Mouse (Mus musculus): ENCODE measurements at regions not wholly inside any gene's neighbourhood (a gene's known extent, or its start where the extent isn't known, plus 50 kb on each side); places are given as distances from the start of the nearest gene placed in this dataset.
A peak's percentile ranks its signal among the peaks of the same experiment; 100 is the strongest.

- Histone ChIP-seq H3K27me3 (replicated peaks) (no peaks in the 10 kb centered on the region), H3K9ac (no peak overlapping the region), H3K9me3 (replicated peaks) (no peaks in the 10 kb centered on the region), H3K4me1 (replicated peaks) (no peaks in the 10 kb centered on the region), H3K36me3 (no peaks in the 10 kb centered on the region), H3K4me3 (no peak overlapping the region), H3K4me2 (no peak overlapping the region), H3K27ac (ENCODE audit: poor library complexity, severe bottlenecking) (no peak overlapping the region)
- ATAC-seq (ENCODE audit: insufficient number of reproducible peaks, low FRiP score) = no peak
- 71% methylated on average over 9 of the region's 9 CpGs for WGBS
Measured at GRCm38 (mm10) chr3:120636669-120637305, 534.7 kb downstream of the Rwdd3 start.

GRCm38 (mm10) chr3:120618358-120618757 is 553.1 kb downstream of the Rwdd3 start:
- no peak overlapping the region for H3K4me3 ChIP-seq
- no peak overlapping the region for H3K9ac ChIP-seq
- no peaks in the 10 kb centered on the region for H3K36me3 ChIP-seq
- H3K4me2 ChIP-seq = no peak overlapping the region
- H3K27me3 ChIP-seq (replicated peaks) = no peaks in the 10 kb centered on the region
- no peaks in the 10 kb centered on the region for H3K9me3 ChIP-seq (replicated peaks)
- H3K4me1 ChIP-seq (replicated peaks) = no peaks in the 10 kb centered on the region
- no peak overlapping the region for H3K27ac ChIP-seq (ENCODE audit: poor library complexity, severe bottlenecking)
- no peak for ATAC-seq (ENCODE audit: insufficient number of reproducible peaks, low FRiP score)
- WGBS = 79% methylated on average over 6 of the region's 6 CpGs

GRCm38 (mm10) chr3:120594226-120594625 is 577.3 kb downstream of the Rwdd3 start:
- Histone ChIP-seq H3K4me2 (no peak overlapping the region), H3K27ac (ENCODE audit: poor library complexity, severe bottlenecking) (no peak overlapping the region), H3K4me3 (no peak overlapping the region), H3K9ac (no peak overlapping the region), H3K4me1 (replicated peaks) (no peaks in the 10 kb centered on the region), H3K27me3 (replicated peaks) (no peaks in the 10 kb centered on the region), H3K9me3 (replicated peaks) (no peaks in the 10 kb centered on the region), H3K36me3 (no peaks in the 10 kb centered on the region)
- ATAC-seq (ENCODE audit: insufficient number of reproducible peaks, low FRiP score) = no peak
- 81% methylated on average over 1 of the region's 1 CpGs for WGBS

- Histone ChIP-seq H3K9ac (no peak overlapping the region), H3K27ac (ENCODE audit: poor library complexity, severe bottlenecking) (no peak overlapping the region), H3K9me3 (replicated peaks) (no peaks in the 10 kb centered on the region), H3K4me1 (replicated peaks) (no peaks in the 10 kb centered on the region), H3K27me3 (replicated peaks) (no peaks in the 10 kb centered on the region), H3K36me3 (no peaks in the 10 kb centered on the region), H3K4me3 (no peak overlapping the region), H3K4me2 (no peak overlapping the region)
- no peak for ATAC-seq (ENCODE audit: insufficient number of reproducible peaks, low FRiP score)
- WGBS = 62% methylated on average over 2 of the region's 2 CpGs
Measured at GRCm38 (mm10) chr3:120591183-120591582, 580.3 kb downstream of the Rwdd3 start.

GRCm38 (mm10) chr3:120570806-120571425 is 600.6 kb downstream of the Rwdd3 start:
- Histone ChIP-seq H3K4me3 (no peak overlapping the region), H3K9me3 (replicated peaks) (no peaks in the 10 kb centered on the region), H3K27me3 (replicated peaks) (no peaks in the 10 kb centered on the region), H3K9ac (no peak overlapping the region), H3K4me1 (replicated peaks) (no peaks in the 10 kb centered on the region), H3K36me3 (no peaks in the 10 kb centered on the region), H3K4me2 (no peak overlapping the region), H3K27ac (ENCODE audit: poor library complexity, severe bottlenecking) (no peak overlapping the region)
- 21% methylated on average over 6 of the region's 6 CpGs for WGBS
- no peak for ATAC-seq (ENCODE audit: insufficient number of reproducible peaks, low FRiP score)

- H3K4me1 ChIP-seq (replicated peaks) = peaks cover 8% of the 10 kb centered on the region
- no peaks in the 10 kb centered on the region for H3K9me3 ChIP-seq (replicated peaks)
- peak overlapping the region; percentile 64 for H3K4me2 ChIP-seq
- H3K9ac ChIP-seq = no peak overlapping the region
- 24% methylated on average over 21 of the region's 21 CpGs for WGBS
- peak overlapping the region; percentile 30 for H3K4me3 ChIP-seq
- H3K27me3 ChIP-seq (replicated peaks) = no peaks in the 10 kb centered on the region
- H3K36me3 ChIP-seq = no peaks in the 10 kb centered on the region
- peak; percentile 9; the same call in 1 of the 2 replicates for ATAC-seq (ENCODE audit: insufficient number of reproducible peaks, low FRiP score)
- H3K27ac ChIP-seq (ENCODE audit: poor library complexity, severe bottlenecking) = no peak overlapping the region; the same call in 1 of the 2 replicates
Measured at GRCm38 (mm10) chr3:120541556-120542476, 629.7 kb downstream of the Rwdd3 start.

GRCm38 (mm10) chr3:120533901-120534300 is 637.6 kb downstream of the Rwdd3 start:
- ATAC-seq (ENCODE audit: insufficient number of reproducible peaks, low FRiP score) = no peak
- H3K4me1 ChIP-seq (replicated peaks) = no peaks in the 10 kb centered on the region
- H3K36me3 ChIP-seq = no peaks in the 10 kb centered on the region
- no peaks in the 10 kb centered on the region for H3K27me3 ChIP-seq (replicated peaks)
- H3K9ac ChIP-seq = no peak overlapping the region
- no peak overlapping the region for H3K27ac ChIP-seq (ENCODE audit: poor library complexity, severe bottlenecking)
- 73% methylated on average over 3 of the region's 3 CpGs for WGBS
- H3K4me3 ChIP-seq = no peak overlapping the region
- no peaks in the 10 kb centered on the region for H3K9me3 ChIP-seq (replicated peaks)
- H3K4me2 ChIP-seq = no peak overlapping the region

- H3K27ac ChIP-seq (ENCODE audit: poor library complexity, severe bottlenecking) = no peak overlapping the region
- no peak for ATAC-seq (ENCODE audit: insufficient number of reproducible peaks, low FRiP score)
- H3K4me3 ChIP-seq = no peak overlapping the region
Measured at GRCm38 (mm10) chr3:120531880-120532580, 639.5 kb downstream of the Rwdd3 start.

GRCm38 (mm10) chr3:120511651-120512050 is 659.8 kb downstream of the Rwdd3 start:
- Histone ChIP-seq H3K36me3 (no peaks in the 10 kb centered on the region), H3K4me2 (no peak overlapping the region), H3K27ac (ENCODE audit: poor library complexity, severe bottlenecking) (no peak overlapping the region), H3K9ac (no peak overlapping the region), H3K9me3 (replicated peaks) (no peaks in the 10 kb centered on the region), H3K4me3 (no peak overlapping the region), H3K4me1 (replicated peaks) (no peaks in the 10 kb centered on the region), H3K27me3 (replicated peaks) (no peaks in the 10 kb centered on the region)
- 88% methylated on average over 1 of the region's 1 CpGs for WGBS
- ATAC-seq (ENCODE audit: insufficient number of reproducible peaks, low FRiP score) = no peak

More at GRCm38 (mm10) chr3:120531880-120532580, 639.5 kb downstream of the Rwdd3 start:
- no peaks in the 10 kb centered on the region for H3K4me1 ChIP-seq (replicated peaks)
- H3K9me3 ChIP-seq (replicated peaks) = no peaks in the 10 kb centered on the region
- H3K9ac ChIP-seq = no peak overlapping the region
- H3K4me2 ChIP-seq = no peak overlapping the region
- 70% methylated on average over 9 of the region's 9 CpGs for WGBS
- H3K27me3 ChIP-seq (replicated peaks) = no peaks in the 10 kb centered on the region
- H3K36me3 ChIP-seq = no peaks in the 10 kb centered on the region

- Histone ChIP-seq H3K27ac (ENCODE audit: poor library complexity, severe bottlenecking) (no peak overlapping the region), H3K9ac (no peak overlapping the region), H3K27me3 (replicated peaks) (no peaks in the 10 kb centered on the region), H3K4me1 (replicated peaks) (no peaks in the 10 kb centered on the region), H3K4me3 (no peak overlapping the region), H3K9me3 (replicated peaks) (peaks cover 7% of the 10 kb centered on the region; the same call in 1 of the 2 replicates), H3K36me3 (no peaks in the 10 kb centered on the region), H3K4me2 (no peak overlapping the region)
- no peak for ATAC-seq (ENCODE audit: insufficient number of reproducible peaks, low FRiP score)
- WGBS = 78% methylated on average over 4 of the region's 4 CpGs
Measured at GRCm38 (mm10) chr3:120498937-120499336, 672.6 kb downstream of the Rwdd3 start.

GRCm38 (mm10) chr3:120477934-120478333 is 693.6 kb downstream of the Rwdd3 start:
- Histone ChIP-seq H3K4me3 (no peak overlapping the region), H3K9ac (no peak overlapping the region), H3K4me1 (replicated peaks) (peaks cover under 1% of the 10 kb centered on the region; the same call in 1 of the 2 replicates), H3K9me3 (replicated peaks) (no peaks in the 10 kb centered on the region), H3K4me2 (no peak overlapping the region), H3K27ac (ENCODE audit: poor library complexity, severe bottlenecking) (no peak overlapping the region), H3K36me3 (no peaks in the 10 kb centered on the region), H3K27me3 (replicated peaks) (no peaks in the 10 kb centered on the region)
- WGBS = 76% methylated on average over 1 of the region's 1 CpGs
- no peak for ATAC-seq (ENCODE audit: insufficient number of reproducible peaks, low FRiP score)
